ENCODE assay signal across 25 mouse cellular contexts in genomic region chr6:13617110-13617509, GRCm38 (mm10). TPM values are rescaled to one million over a fixed set of nuclear protein-coding genes. Genes with fewer than 3 reads are reported as not detected.
A peak's percentile ranks its signal among the peaks of the same experiment; 100 is the strongest.
DNase-seq lines count a peak whose midpoint lies in the region; ATAC-seq and TF ChIP-seq lines count a peak whose summit lies in the region.
"Had no signal": no experiment of that assay in that cellular context is flagged by ENCODE, and none has a peak within 500 bp of the region (broad histone marks: within the 10 kb centered on the region; RNA-seq: fewer than 3 reads in every experiment).

No protein-coding gene starts in this region.

- no peak for TF ChIP-seq RAD21 in MEL (IDR thresholded peaks at IDR 0.05; ENCODE audit: low read depth, low read length)

- peak overlapping the region; percentile 61 for H3K27ac ChIP-seq in MEL (ENCODE audit: control insufficient read depth, low read depth, low read length)
- no peak overlapping the region for H3K27ac ChIP-seq in liver, embryonic 14.5 days
- no peak overlapping the region for H3K27ac ChIP-seq in intestine, embryonic 16.5 days (ENCODE audit: low read length)
- no peak overlapping the region for H3K27ac ChIP-seq in heart, embryonic 12.5 days (ENCODE audit: poor library complexity, severe bottlenecking)
- H3K27ac ChIP-seq: embryonic facial prominence, embryonic 15.5 days; forebrain, embryonic 15.5 days; heart, embryonic 15.5 days; hindbrain, postnatal 0 days; midbrain, embryonic 15.5 days; neural tube, embryonic 12.5 days had no signal

- TF ChIP-seq CTCF in MEL (IDR thresholded peaks at IDR 0.05 in 2 of 3, conservative IDR thresholded peaks at IDR 0.05 in 1 of 3; ENCODE audit: control insufficient read depth in 1 of 3, insufficient read depth in 1 of 3, low read depth in 2 of 3, low read length in 3 of 3, poor library complexity in 1 of 3, severe bottlenecking in 1 of 3), result no peak
- TF ChIP-seq CTCF in liver, embryonic 14.5 days (IDR thresholded peaks at IDR 0.05; ENCODE audit: low read depth), result no peak

- peak; percentile 80 for ATAC-seq in granulocyte monocyte progenitor cell, adult 5-6 weeks (replicated peaks; ENCODE audit: poor library complexity, severe bottlenecking)
- ATAC-seq in liver, embryonic 14.5 days (ENCODE audit: insufficient read depth), result peak; percentile 65
- peak; percentile 87 for ATAC-seq in megakaryocyte progenitor cell, adult 5-6 weeks (replicated peaks; ENCODE audit: poor library complexity)
- no peak for ATAC-seq in intestine, embryonic 16.5 days
- no peak for ATAC-seq in heart, embryonic 12.5 days (ENCODE audit: insufficient number of reproducible peaks, low FRiP score)
- ATAC-seq: forebrain, embryonic 15.5 days; hindbrain, postnatal 0 days; midbrain, embryonic 15.5 days had no signal

- WGBS in liver, embryonic 14.5 days (ENCODE audit: insufficient replicate concordance), result 12% methylated on average over 3 of the region's 3 CpGs
- WGBS in intestine, embryonic 16.5 days, result 87% methylated on average over 3 of the region's 3 CpGs
- 64% methylated on average over 3 of the region's 3 CpGs for WGBS in heart, embryonic 12.5 days

- TF ChIP-seq POLR2A in MEL (IDR thresholded peaks at IDR 0.05; ENCODE audit: control insufficient read depth in 1 of 2, insufficient read depth in 1 of 2, low read depth in 1 of 2, low read length in 2 of 2, poor library complexity in 1 of 2), result no peak

- peaks cover 0 to 47% of the 10 kb centered on the region in 2 experiments; a peak in 2 of 4 replicates for H3K36me3 ChIP-seq in MEL (ENCODE audit: control insufficient read depth in 1 of 2, insufficient read depth in 2 of 2, low read length in 2 of 2)
- no peaks in the 10 kb centered on the region for H3K36me3 ChIP-seq in liver, embryonic 14.5 days (replicated peaks; ENCODE audit: control insufficient read depth, insufficient read depth, low read depth)
- H3K36me3 ChIP-seq in intestine, embryonic 16.5 days (ENCODE audit: control insufficient read depth, insufficient read depth, low read length), result no peaks in the 10 kb centered on the region
- H3K36me3 ChIP-seq in heart, embryonic 12.5 days, result peaks cover 4% of the 10 kb centered on the region; the same call in 1 of the 2 replicates
- H3K36me3 ChIP-seq: embryonic facial prominence, embryonic 15.5 days; forebrain, embryonic 15.5 days; heart, embryonic 15.5 days; midbrain, embryonic 15.5 days; neural tube, embryonic 12.5 days had no signal

- peaks cover 14 to 41% of the 10 kb centered on the region in 2 experiments for H3K4me1 ChIP-seq in MEL (ENCODE audit: control insufficient read depth in 1 of 2, insufficient read depth in 2 of 2, low read length in 2 of 2)
- peaks cover 0 to 8% of the 10 kb centered on the region in 2 experiments; a peak in 3 of 4 replicates for H3K4me1 ChIP-seq in liver, embryonic 14.5 days (replicated peaks; ENCODE audit: control insufficient read depth in 2 of 2, insufficient read depth in 2 of 2, low read length in 1 of 2)
- H3K4me1 ChIP-seq in intestine, embryonic 16.5 days (ENCODE audit: control insufficient read depth, insufficient read depth, low read length), result no peaks in the 10 kb centered on the region
- H3K4me1 ChIP-seq in heart, embryonic 12.5 days (replicated peaks), result no peaks in the 10 kb centered on the region
- H3K4me1 ChIP-seq: embryonic facial prominence, embryonic 15.5 days; forebrain, embryonic 15.5 days; heart, embryonic 15.5 days; midbrain, embryonic 15.5 days; neural tube, embryonic 12.5 days had no signal

- intact Hi-C loops in heart, postnatal 36 days (cut with DNase I), result no loop called here

- peak; percentile 92 to 96 for TF ChIP-seq EP300 in MEL (IDR thresholded peaks at IDR 0.05; ENCODE audit: low read depth in 1 of 2, low read length in 2 of 2)
- TF ChIP-seq EP300 in liver, embryonic 14.5 days (IDR thresholded peaks at IDR 0.05; ENCODE audit: low read depth), result no peak

- no peak overlapping the region for H3K4me2 ChIP-seq in liver, embryonic 14.5 days (ENCODE audit: low read depth)
- H3K4me2 ChIP-seq in intestine, embryonic 16.5 days (ENCODE audit: low read depth, low read length), result no peak overlapping the region
- H3K4me2 ChIP-seq in heart, embryonic 12.5 days, result no peak overlapping the region
- H3K4me2 ChIP-seq: embryonic facial prominence, embryonic 15.5 days; forebrain, embryonic 15.5 days; heart, embryonic 15.5 days; midbrain, embryonic 15.5 days; neural tube, embryonic 12.5 days had no signal

- H3K79me2 ChIP-seq in MEL (ENCODE audit: control insufficient read depth, insufficient read depth, low read length, poor library complexity), result no peaks in the 10 kb centered on the region

- H3K27me3 ChIP-seq in MEL (ENCODE audit: control insufficient read depth in 1 of 2, insufficient read depth in 2 of 2, low read length in 2 of 2), result no peaks in the 10 kb centered on the region
- H3K27me3 ChIP-seq in liver, embryonic 14.5 days (ENCODE audit: control insufficient read depth, insufficient read depth, low read length), result no peaks in the 10 kb centered on the region
- H3K27me3 ChIP-seq in intestine, embryonic 16.5 days (replicated peaks; ENCODE audit: control insufficient read depth, insufficient read depth, low read length), result no peaks in the 10 kb centered on the region
- no peaks in the 10 kb centered on the region for H3K27me3 ChIP-seq in heart, embryonic 12.5 days (replicated peaks)
- H3K27me3 ChIP-seq: embryonic facial prominence, embryonic 15.5 days; forebrain, embryonic 15.5 days; heart, embryonic 15.5 days; midbrain, embryonic 15.5 days; neural tube, embryonic 12.5 days had no signal

- no peak overlapping the region for H3K9ac ChIP-seq in MEL (ENCODE audit: control insufficient read depth, low read depth, low read length, poor library complexity, severe bottlenecking)
- H3K9ac ChIP-seq in liver, embryonic 14.5 days (replicated peaks), result no peak overlapping the region
- H3K9ac ChIP-seq in intestine, embryonic 16.5 days (ENCODE audit: low read depth, low read length), result no peak overlapping the region
- H3K9ac ChIP-seq in heart, embryonic 12.5 days, result no peak overlapping the region
- H3K9ac ChIP-seq: embryonic facial prominence, embryonic 15.5 days; forebrain, embryonic 15.5 days; heart, embryonic 15.5 days; midbrain, embryonic 15.5 days; neural tube, embryonic 12.5 days had no signal

- no peaks in the 10 kb centered on the region for H3K9me3 ChIP-seq in MEL (replicated peaks; ENCODE audit: insufficient read depth, low read length)
- H3K9me3 ChIP-seq in liver, embryonic 14.5 days (ENCODE audit: control insufficient read depth, low read length), result no peaks in the 10 kb centered on the region
- H3K9me3 ChIP-seq in intestine, embryonic 16.5 days (ENCODE audit: control insufficient read depth, low read length), result no peaks in the 10 kb centered on the region
- no peaks in the 10 kb centered on the region for H3K9me3 ChIP-seq in heart, embryonic 12.5 days (replicated peaks)
- H3K9me3 ChIP-seq: embryonic facial prominence, embryonic 15.5 days; forebrain, embryonic 15.5 days; heart, embryonic 15.5 days; midbrain, embryonic 15.5 days; neural tube, embryonic 12.5 days had no signal

- DNase-seq in MEL (ENCODE audit: low read depth, low spot score), result peak; percentile 88
- no peak for DNase-seq in liver, embryonic 14.5 days (ENCODE audit: low read depth in 3 of 3, low spot score in 3 of 3)
- no peak for DNase-seq in heart, postnatal 36 days
- no peak for DNase-seq in adrenal gland, postnatal 14 days
- DNase-seq: adrenal gland, postnatal 25 days; cerebellum, adult 8-10 months; cerebellum, postnatal 36 days; gastrocnemius, postnatal 14 days; heart, postnatal 4 days; kidney, adult 11 months; kidney, postnatal 10 days; lung, adult 18-20 months; lung, postnatal 10 days; right cerebral cortex, postnatal 25 days; spleen, adult 18-20 months had no signal

- no peak overlapping the region for H3K4me3 ChIP-seq in MEL (ENCODE audit: control insufficient read depth in 1 of 2, insufficient read depth in 1 of 2, low read depth in 2 of 2, low read length in 2 of 2)
- H3K4me3 ChIP-seq in liver, embryonic 14.5 days (ENCODE audit: insufficient read depth in 1 of 2, low read depth in 2 of 2, low read length in 2 of 2), result no peak overlapping the region
- no peak overlapping the region for H3K4me3 ChIP-seq in intestine, embryonic 16.5 days (ENCODE audit: low read length)
- no peak overlapping the region for H3K4me3 ChIP-seq in heart, embryonic 12.5 days
- H3K4me3 ChIP-seq: embryonic facial prominence, embryonic 15.5 days; forebrain, embryonic 15.5 days; heart, embryonic 15.5 days; midbrain, embryonic 15.5 days; neural tube, embryonic 12.5 days had no signal

TF ChIP-seq in MEL, 35 proteins besides CTCF, POLR2A, EP300 and RAD21 (continues in another document):
- TF ChIP-seq ZMIZ1 (IDR thresholded peaks at IDR 0.05; ENCODE audit: low read depth, low read length), result no peak
- TF ChIP-seq ZNF384 (IDR thresholded peaks at IDR 0.05; ENCODE audit: low read depth, low read length), result no peak
- TF ChIP-seq MYC (IDR thresholded peaks at IDR 0.05; ENCODE audit: low read depth, low read length), result peak; percentile 75; the same call in 1 of the 2 replicates
- TF ChIP-seq TBP (IDR thresholded peaks at IDR 0.05; ENCODE audit: low read depth, low read length), result peak; percentile 56; the same call in 1 of the 2 replicates
- no peak for TF ChIP-seq CHD1 (IDR thresholded peaks at IDR 0.05; ENCODE audit: low read depth, low read length)
- no peak for TF ChIP-seq HCFC1 (IDR thresholded peaks at IDR 0.05; ENCODE audit: low read depth, low read length)
- peak; percentile 49; the same call in 1 of the 2 replicates for TF ChIP-seq GABPA (IDR thresholded peaks at IDR 0.05; ENCODE audit: low read depth, low read length)
- no peak for TF ChIP-seq UBTF (IDR thresholded peaks at IDR 0.05; ENCODE audit: borderline replicate concordance, insufficient read depth, low read depth, low read length)
- TF ChIP-seq ELF1 (IDR thresholded peaks at IDR 0.05; ENCODE audit: low read depth, low read length), result 0 out of 2 replicates have a peak, but pooled peaks have one; percentile 13

RNA-seq across cellular contexts. Expression of gene Tmem168, which starts 9.2 kb away (rescaled TPM):
- 20.5 and 23.0 TPM in 2 replicates for total RNA-seq in MEL (2012; rRNA removed)
- 10 to 100 TPM in 1 of 2 experiments, not detected in 1; 12.0 TPM for polyA plus RNA-seq in MEL (2012; ENCODE audit: insufficient read depth in 1 of 2, insufficient read length in 2 of 2, low read depth in 1 of 2, low replicate concordance in 2 of 2, missing spikeins in 1 of 2)
- total RNA-seq in granulocyte monocyte progenitor cell, adult 5-6 weeks (2014; fragmentation: Nextera tagmentation), result 14.9 and 16.1 TPM in 2 replicates
- total RNA-seq in granulocyte monocyte progenitor cell, adult 5-6 weeks (2017), result 32.0 and 33.4 TPM in 2 replicates
- polyA plus RNA-seq in liver, embryonic 14.5 days (2012; rRNA removed), result 3.6 and 5.1 TPM in 2 replicates
- 12.3 and 13.4 TPM in 2 replicates for polyA plus RNA-seq in liver, embryonic 14.5 days (2014; fragmentation: Nextera tagmentation; extraction: Ambion mirVana)
- 23.3 and 25.8 TPM in 2 replicates for total RNA-seq in megakaryocyte progenitor cell, adult 5-6 weeks (2015)
- 28.7 and 30.1 TPM in 2 replicates for total RNA-seq in megakaryocyte progenitor cell, adult 5-6 weeks (2017)
- polyA plus RNA-seq in intestine, embryonic 16.5 days (2015; fragmentation: Nextera tagmentation; extraction: Ambion mirVana), result 30.1 and 32.0 TPM in 2 replicates
- polyA plus RNA-seq in heart, embryonic 12.5 days (2016; fragmentation: Nextera tagmentation; extraction: Ambion mirVana), result 40.5 and 42.6 TPM in 2 replicates
- total RNA-seq in heart, postnatal 36 days (2021), result 10 to 100 TPM; 17.4 to 20.1 TPM
- 24.9 and 27.4 TPM in 2 replicates for total RNA-seq in adrenal gland, postnatal 14 days (2021)

Comparison
In these comparisons a context has a peak if more than half of its experiments do, and no peak if none do; other contexts are left out.
1. ATAC-seq: peak in granulocyte monocyte progenitor cell, adult 5-6 weeks (single experiment), liver, embryonic 14.5 days (single experiment) and megakaryocyte progenitor cell, adult 5-6 weeks (single experiment); none in intestine, embryonic 16.5 days (single experiment) and heart, embryonic 12.5 days (single experiment).